Mouse (Mus musculus): ENCODE results near the gene Rftn1. TPM values are rescaled to one million over a fixed set of nuclear protein-coding genes. Genes with fewer than 3 reads are reported as not detected.

Rftn1 gene
- total and polyA plus RNA-seq, 2 experiments from 2014 or later: 19.7 to 44.4 TPM

GRCm38 (mm10) chr17:49942674-49943073, 247.8 kb downstream of the Rftn1 start:
- Histone ChIP-seq H3K27ac (no peak overlapping the region), H3K27me3 (ENCODE audit: insufficient read depth, low read length) (no peaks in the 10 kb centered on the region), H3K4me1 (ENCODE audit: insufficient read depth, low read length) (no peaks in the 10 kb centered on the region), H3K36me3 (ENCODE audit: insufficient read depth, low read length) (no peaks in the 10 kb centered on the region), H3K4me2 (ENCODE audit: low read depth, low read length) (no peak overlapping the region), H3K9ac (replicated peaks; ENCODE audit: low read length) (no peak overlapping the region), H3K4me3 (ENCODE audit: low read length) (no peak overlapping the region), H3K9me3 (ENCODE audit: low read length) (0 out of 2 replicates have a peak, but pooled peaks cover 2% of the 10 kb centered on the region)
- TF ChIP-seq CTCF (IDR thresholded peaks at IDR 0.05; ENCODE audit: low read depth): peak; percentile 55
- 73% methylated on average over 6 of the region's 6 CpGs for WGBS
- DNase-seq (ENCODE audit: low spot score): no peak
- no peak for ATAC-seq

Other genes starting within 250 kb of the Rftn1 start
- gene Dazl, start 103.0 kb upstream of the Rftn1 start, total RNA-seq (2014; rRNA removed): 0.42 TPM in 1 of 2 replicates, not detected in the other
- gene Dazl, start 103.0 kb upstream of the Rftn1 start, polyA plus RNA-seq (2015; fragmentation: Nextera tagmentation; extraction: Ambion mirVana): 0.48 and 1.9 TPM in 2 replicates

Data from hindbrain, postnatal 0 days (tissue).